Mouse (Mus musculus): ENCODE measurements around the gene Slc37a1. TPM values are rescaled to one million over a fixed set of nuclear protein-coding genes. Genes with fewer than 3 reads are reported as not detected.

The Slc37a1 gene
- polyA plus RNA-seq, 1 experiment, result 9.3 TPM

- no peak overlapping the region for H3K4me3 ChIP-seq (ENCODE audit: insufficient read depth, low read length)
- H3K4me1 ChIP-seq (ENCODE audit: control insufficient read depth, insufficient read depth, low read length), result no peaks in the 10 kb centered on the region
- TF ChIP-seq POLR2A (IDR thresholded peaks at IDR 0.05; ENCODE audit: extremely low read depth, insufficient read depth, low read length), result no peak
- TF ChIP-seq CTCF (IDR thresholded peaks at IDR 0.05; ENCODE audit: extremely low read depth, insufficient read depth, low read length), result no peak
- no peak overlapping the region for H3K27ac ChIP-seq (ENCODE audit: insufficient read depth, low read length)
Measured at GRCm38 (mm10) chr17:31334509-31335260, 48.1 kb downstream of the Slc37a1 start.

- Histone ChIP-seq H3K27ac (ENCODE audit: insufficient read depth, low read length) (no peak overlapping the region), H3K4me3 (ENCODE audit: insufficient read depth, low read length) (no peak overlapping the region), H3K4me1 (ENCODE audit: control insufficient read depth, insufficient read depth, low read length) (no peaks in the 10 kb centered on the region)
- no peak for TF ChIP-seq CTCF (IDR thresholded peaks at IDR 0.05; ENCODE audit: extremely low read depth, insufficient read depth, low read length)
- no peak for TF ChIP-seq POLR2A (IDR thresholded peaks at IDR 0.05; ENCODE audit: extremely low read depth, insufficient read depth, low read length)
Measured at GRCm38 (mm10) chr17:31335344-31336080, 48.9 kb downstream of the Slc37a1 start.

- TF ChIP-seq POLR2A (IDR thresholded peaks at IDR 0.05; ENCODE audit: extremely low read depth, insufficient read depth, low read length), result no peak
- no peak for TF ChIP-seq CTCF (IDR thresholded peaks at IDR 0.05; ENCODE audit: extremely low read depth, insufficient read depth, low read length)
- Histone ChIP-seq H3K4me1 (ENCODE audit: control insufficient read depth, insufficient read depth, low read length) (no peaks in the 10 kb centered on the region), H3K4me3 (ENCODE audit: insufficient read depth, low read length) (no peak overlapping the region), H3K27ac (ENCODE audit: insufficient read depth, low read length) (no peak overlapping the region)
Measured at GRCm38 (mm10) chr17:31339769-31340168, 53.2 kb downstream of the Slc37a1 start.

GRCm38 (mm10) chr17:31342191-31342590, 55.6 kb downstream of the Slc37a1 start:
- TF ChIP-seq POLR2A (IDR thresholded peaks at IDR 0.05; ENCODE audit: extremely low read depth, insufficient read depth, low read length) (no peak), CTCF (IDR thresholded peaks at IDR 0.05; ENCODE audit: extremely low read depth, insufficient read depth, low read length) (no peak)
- H3K4me3 ChIP-seq (ENCODE audit: insufficient read depth, low read length), result no peak overlapping the region
- H3K4me1 ChIP-seq (ENCODE audit: control insufficient read depth, insufficient read depth, low read length), result no peaks in the 10 kb centered on the region
- H3K27ac ChIP-seq (ENCODE audit: insufficient read depth, low read length), result no peak overlapping the region

- Histone ChIP-seq H3K4me3 (ENCODE audit: insufficient read depth, low read length) (no peak overlapping the region), H3K27ac (ENCODE audit: insufficient read depth, low read length) (no peak overlapping the region), H3K4me1 (ENCODE audit: control insufficient read depth, insufficient read depth, low read length) (peaks cover 2% of the 10 kb centered on the region)
- peak; percentile 72 for TF ChIP-seq CTCF (IDR thresholded peaks at IDR 0.05; ENCODE audit: extremely low read depth, insufficient read depth, low read length)
- no peak for TF ChIP-seq POLR2A (IDR thresholded peaks at IDR 0.05; ENCODE audit: extremely low read depth, insufficient read depth, low read length)
Measured at GRCm38 (mm10) chr17:31344172-31344801, 57.7 kb downstream of the Slc37a1 start.

GRCm38 (mm10) chr17:31344816-31345215, 58.2 kb downstream of the Slc37a1 start:
- Histone ChIP-seq H3K4me1 (ENCODE audit: control insufficient read depth, insufficient read depth, low read length) (peaks cover 2% of the 10 kb centered on the region), H3K4me3 (ENCODE audit: insufficient read depth, low read length) (no peak overlapping the region), H3K27ac (ENCODE audit: insufficient read depth, low read length) (no peak overlapping the region)
- TF ChIP-seq POLR2A (IDR thresholded peaks at IDR 0.05; ENCODE audit: extremely low read depth, insufficient read depth, low read length) (no peak), CTCF (IDR thresholded peaks at IDR 0.05; ENCODE audit: extremely low read depth, insufficient read depth, low read length) (no peak)

- H3K27ac ChIP-seq (ENCODE audit: insufficient read depth, low read length), result no peak overlapping the region
- no peak for TF ChIP-seq POLR2A (IDR thresholded peaks at IDR 0.05; ENCODE audit: extremely low read depth, insufficient read depth, low read length)
- TF ChIP-seq CTCF (IDR thresholded peaks at IDR 0.05; ENCODE audit: extremely low read depth, insufficient read depth, low read length), result no peak
- no peak overlapping the region for H3K4me3 ChIP-seq (ENCODE audit: insufficient read depth, low read length)
- peaks cover 4% of the 10 kb centered on the region for H3K4me1 ChIP-seq (ENCODE audit: control insufficient read depth, insufficient read depth, low read length)
Measured at GRCm38 (mm10) chr17:31348129-31348528, 61.5 kb downstream of the Slc37a1 start.

GRCm38 (mm10) chr17:31349388-31349787, 62.8 kb downstream of the Slc37a1 start:
- Histone ChIP-seq H3K4me3 (ENCODE audit: insufficient read depth, low read length) (no peak overlapping the region), H3K27ac (ENCODE audit: insufficient read depth, low read length) (no peak overlapping the region), H3K4me1 (ENCODE audit: control insufficient read depth, insufficient read depth, low read length) (peaks cover 4% of the 10 kb centered on the region)
- TF ChIP-seq CTCF (IDR thresholded peaks at IDR 0.05; ENCODE audit: extremely low read depth, insufficient read depth, low read length), result no peak
- TF ChIP-seq POLR2A (IDR thresholded peaks at IDR 0.05; ENCODE audit: extremely low read depth, insufficient read depth, low read length), result no peak

- peaks cover 8% of the 10 kb centered on the region for H3K4me1 ChIP-seq (ENCODE audit: control insufficient read depth, insufficient read depth, low read length)
- no peak overlapping the region for H3K4me3 ChIP-seq (ENCODE audit: insufficient read depth, low read length)
- H3K27ac ChIP-seq (ENCODE audit: insufficient read depth, low read length), result no peak overlapping the region
- no peak for TF ChIP-seq CTCF (IDR thresholded peaks at IDR 0.05; ENCODE audit: extremely low read depth, insufficient read depth, low read length)
- no peak for TF ChIP-seq POLR2A (IDR thresholded peaks at IDR 0.05; ENCODE audit: extremely low read depth, insufficient read depth, low read length)
Measured at GRCm38 (mm10) chr17:31351984-31352383, 65.4 kb downstream of the Slc37a1 start.

Measured in cortical plate, adult 2 months (tissue).